Mouse (Mus musculus) spleen, adult 2 months (tissue): ENCODE measurements at regions not wholly inside any gene's neighbourhood (a gene's known extent, or its start where the extent isn't known, plus 50 kb on each side); places are given as distances from the start of the nearest gene placed in this dataset.

ENCODE experiments used
- CTCF ChIP-seq: fragments of 200-500 bp; IDR thresholded peaks from 2 replicates; pipeline ENCODE4 v1.5.1; 2011; ENCODE audit warnings: mild to moderate bottlenecking, inconsistent platforms; ENCODE audit not compliant: insufficient read depth, insufficient read length, insufficient replicate concordance; ENCODE audit errors: extremely low read depth
- POLR2A ChIP-seq: fragments of 200-500 bp; IDR thresholded peaks from 2 replicates; pipeline ENCODE4 v1.6.1; 2011; ENCODE audit warnings: low read depth, low read length, inconsistent platforms

DNA sequence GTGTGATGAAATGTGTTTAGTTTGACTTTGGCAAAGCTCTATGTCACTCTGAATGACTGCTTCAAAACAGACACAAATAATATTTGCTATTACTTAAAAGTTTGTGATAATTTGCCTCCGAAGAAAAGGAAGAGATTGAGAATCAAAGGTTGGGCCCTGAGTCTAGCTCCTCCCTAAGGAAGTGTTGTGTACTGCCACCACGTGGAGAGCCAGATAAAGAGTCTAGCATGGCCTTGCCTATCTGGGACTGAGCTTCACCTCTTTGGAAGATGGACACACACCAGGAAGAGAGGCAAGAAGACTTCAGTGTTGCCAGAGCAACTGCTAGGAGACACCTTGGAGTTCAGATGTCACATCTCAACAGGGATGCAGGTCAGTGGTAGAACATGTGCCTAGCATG lies 258.5 kb downstream of the Cog6 start:
- TF ChIP-seq POLR2A (no peak), CTCF (peak; percentile 55; the same call in 1 of the 2 replicates)
